Mouse (Mus musculus): ENCODE measurements around the gene Tuba1a. TPM values are rescaled to one million over a fixed set of nuclear protein-coding genes. Genes with fewer than 3 reads are reported as not detected.
"Not testable (repeated sequence)": the region's sequence is repeated elsewhere in the genome, so short reads cannot be mapped to it uniquely, and the experiment has no call there.

Gene Tuba1a
- total RNA-seq, 1 experiment from 2014 or later = 25.4 TPM

DNA sequence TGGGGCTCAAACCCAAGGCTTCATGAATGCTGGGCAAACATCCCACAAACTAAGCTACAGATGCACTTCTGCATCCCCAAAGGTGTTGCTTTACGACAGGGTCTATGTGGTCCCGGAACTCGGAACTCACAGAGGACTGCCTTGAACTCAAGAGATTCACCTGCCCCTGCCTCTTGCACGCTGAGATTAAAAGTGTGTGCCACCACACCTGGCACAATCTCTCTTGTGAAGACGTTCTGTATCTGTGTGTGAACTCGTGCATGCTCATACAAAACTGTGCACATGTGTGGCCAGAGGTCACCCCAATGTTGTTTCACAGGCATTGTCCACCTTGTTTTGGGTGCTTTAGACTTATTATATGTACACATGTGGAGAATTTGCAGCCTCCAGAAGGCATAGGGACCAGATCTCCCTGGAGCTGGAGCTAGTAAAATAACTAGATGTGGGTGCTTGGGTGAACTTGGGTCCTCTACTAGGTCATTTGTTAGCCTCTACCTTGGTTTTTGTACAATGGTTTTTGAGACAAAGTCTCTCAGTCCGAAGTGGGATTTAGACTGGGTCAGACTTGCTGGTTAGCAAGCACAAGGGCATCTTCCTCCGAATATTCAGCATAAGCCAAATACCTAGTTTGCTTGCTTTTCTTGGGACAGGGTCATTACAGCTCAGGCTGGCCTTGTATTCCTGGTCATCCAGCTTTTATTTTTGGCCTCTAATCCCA, 23.3 kb downstream of the Tuba1a start:
- no peak for ATAC-seq (replicated peaks; ENCODE audit: low read depth, poor library complexity, severe bottlenecking)

DNA sequence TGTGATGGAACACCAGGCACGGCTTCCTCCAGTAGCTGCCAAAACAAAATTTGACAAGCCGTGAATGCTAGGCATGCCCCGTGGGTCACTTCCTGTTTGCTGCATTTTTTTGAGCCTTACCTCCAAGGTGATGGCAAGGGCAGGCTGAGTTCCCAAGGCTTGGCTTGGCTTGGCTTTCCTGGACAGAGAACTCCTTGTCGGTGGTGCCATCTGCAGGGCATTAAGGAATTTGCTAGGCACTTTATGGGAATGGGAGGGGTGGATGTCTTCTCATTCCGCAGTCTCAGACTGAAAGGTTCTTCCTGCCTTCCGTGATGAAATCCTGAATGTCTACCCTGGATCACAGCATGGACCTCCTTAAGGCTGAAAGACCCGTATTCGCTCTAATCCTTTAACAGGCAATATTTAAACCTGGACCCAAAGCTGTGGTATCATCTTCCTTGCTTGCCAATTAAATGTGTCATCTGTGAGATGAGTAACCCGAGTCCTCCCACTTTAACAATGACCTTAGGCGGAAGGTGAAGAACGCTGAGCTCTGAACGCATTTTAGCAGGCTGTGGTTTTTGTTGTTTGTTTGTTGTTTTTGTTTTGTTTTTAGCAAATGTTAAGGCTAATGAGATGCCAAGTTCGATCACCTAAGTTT, 24.8 kb downstream of the Tuba1a start:
- peak; percentile 70 for ATAC-seq (replicated peaks; ENCODE audit: low read depth, poor library complexity, severe bottlenecking)

DNA sequence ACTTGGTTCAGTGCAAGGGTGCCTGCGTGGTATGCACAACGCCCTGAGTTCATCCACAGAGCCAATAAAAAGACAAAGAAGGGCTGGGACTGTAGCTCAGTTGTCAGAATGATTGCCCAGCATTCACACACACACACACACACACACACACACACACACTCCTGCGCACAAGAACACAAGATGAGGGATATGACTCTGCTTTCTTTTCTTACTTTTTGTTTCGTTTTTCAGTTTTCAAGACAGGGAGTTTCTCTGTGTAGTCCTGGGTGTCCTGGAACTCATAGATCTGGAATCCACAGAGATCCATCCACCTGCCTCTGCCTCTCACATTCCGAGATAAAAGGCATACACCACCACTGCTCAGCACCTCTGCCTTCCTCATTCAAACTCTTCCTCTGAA, 25.9 kb downstream of the Tuba1a start:
- ATAC-seq (replicated peaks; ENCODE audit: low read depth, poor library complexity, severe bottlenecking) = peak; percentile 28; the same call in 1 of the 2 replicates

DNA sequence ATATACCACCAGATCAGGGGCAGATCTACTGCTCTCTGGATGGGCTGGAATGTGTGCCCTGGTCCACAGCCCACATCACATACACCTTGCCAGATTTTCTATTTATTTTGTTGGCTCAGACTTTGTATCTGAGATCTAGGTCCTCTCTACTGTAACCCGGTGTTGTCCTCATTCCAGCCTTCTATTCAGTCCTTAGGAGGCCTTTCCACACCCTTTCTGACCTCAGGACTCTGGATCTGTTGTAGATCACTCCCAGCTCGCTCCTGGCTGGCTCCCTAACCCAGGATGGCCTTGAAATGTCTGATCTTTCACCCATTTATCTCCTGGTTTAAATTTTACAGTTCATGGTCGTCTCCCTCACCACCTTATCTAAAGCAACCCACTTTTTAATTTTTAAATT, 28.8 kb downstream of the Tuba1a start:
- ATAC-seq (replicated peaks; ENCODE audit: low read depth, poor library complexity, severe bottlenecking) = no peak

DNA sequence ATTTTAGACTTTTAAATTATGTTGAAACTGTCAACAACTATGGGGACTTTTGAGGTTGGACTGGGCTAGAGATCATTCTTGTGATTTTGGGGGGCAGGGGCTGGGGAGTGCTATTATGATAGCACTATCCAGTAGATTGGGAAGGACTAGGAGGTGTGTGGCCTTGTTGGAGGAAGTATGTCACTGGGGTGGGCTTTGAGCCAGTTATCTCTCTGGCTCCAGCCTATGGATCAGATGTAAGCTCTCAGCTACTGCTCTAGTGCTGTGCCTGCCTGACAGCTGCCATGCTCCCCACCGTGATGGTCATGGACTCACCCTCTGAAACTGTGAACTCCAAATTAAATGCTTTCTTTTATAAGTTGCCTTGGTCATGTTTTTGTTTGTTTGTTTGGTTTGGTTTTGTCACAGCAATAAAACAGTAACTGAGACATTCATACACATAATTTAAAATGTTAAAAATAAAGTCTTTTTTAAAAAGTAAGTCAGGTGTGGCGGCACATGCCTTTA, 30.4 kb downstream of the Tuba1a start:
- no peak for ATAC-seq (replicated peaks; ENCODE audit: low read depth, poor library complexity, severe bottlenecking)

DNA sequence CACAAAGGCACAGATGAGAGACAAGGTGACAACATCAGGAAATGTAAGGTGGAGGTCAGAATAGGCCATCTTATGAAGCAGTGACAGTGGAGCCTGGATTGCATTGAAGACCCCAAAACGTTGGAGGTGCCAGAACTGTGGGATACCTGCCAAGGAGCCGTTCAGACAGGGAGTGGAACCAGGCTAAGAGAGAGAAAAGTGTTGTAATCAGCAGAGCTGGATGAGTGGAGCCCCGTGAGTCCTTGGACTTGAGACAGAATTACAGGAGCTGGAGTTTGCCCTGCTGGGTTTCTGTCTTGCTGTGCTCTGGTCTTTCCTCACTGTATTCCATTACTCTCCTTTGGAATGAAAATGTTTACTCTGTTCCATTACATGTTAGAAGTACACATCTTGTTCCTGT, 30.9 kb downstream of the Tuba1a start:
- no peak for ATAC-seq (replicated peaks; ENCODE audit: low read depth, poor library complexity, severe bottlenecking)

DNA sequence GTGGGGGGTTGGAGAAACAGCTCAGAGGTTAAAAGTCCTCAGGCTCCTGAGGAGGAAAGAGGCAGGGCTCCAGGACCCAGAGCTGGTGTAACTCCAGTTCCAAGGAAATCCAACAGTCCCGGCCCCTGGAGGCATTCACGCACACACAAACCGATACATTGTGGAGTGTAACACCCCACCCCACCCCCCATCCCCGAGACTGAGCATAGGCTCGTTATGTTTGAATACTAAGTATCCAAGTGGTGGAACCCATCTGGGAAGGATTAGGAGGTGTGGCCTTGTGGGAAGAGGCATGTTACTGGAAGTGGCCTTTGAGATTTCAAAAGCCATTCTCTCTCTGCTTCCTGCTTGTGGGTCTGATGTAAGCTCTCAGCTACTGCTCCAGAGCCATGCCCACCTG, 32.0 kb downstream of the Tuba1a start:
- ATAC-seq (replicated peaks; ENCODE audit: low read depth, poor library complexity, severe bottlenecking) = no peak

DNA sequence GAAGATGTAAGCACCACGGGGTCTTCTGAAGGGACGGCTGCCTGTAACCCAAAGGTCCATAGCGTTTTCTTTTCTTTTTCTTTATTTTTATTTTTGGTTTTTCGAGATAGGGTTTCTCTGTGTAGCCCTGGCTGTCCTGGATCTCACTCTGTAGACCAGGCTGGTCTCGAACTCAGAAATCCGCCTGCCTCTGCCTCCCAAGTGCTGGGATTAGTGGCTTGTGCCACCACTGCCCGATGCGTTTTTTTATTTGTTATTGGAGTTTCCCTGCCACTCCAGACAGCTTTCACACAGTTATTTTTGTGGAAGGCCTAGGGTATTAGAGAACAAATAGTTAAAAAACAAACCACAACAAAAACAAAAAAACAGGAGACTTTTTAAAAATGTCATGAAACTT, 35.0 kb downstream of the Tuba1a start:
- not testable (repeated sequence) for ATAC-seq (replicated peaks; ENCODE audit: low read depth, poor library complexity, severe bottlenecking)

DNA sequence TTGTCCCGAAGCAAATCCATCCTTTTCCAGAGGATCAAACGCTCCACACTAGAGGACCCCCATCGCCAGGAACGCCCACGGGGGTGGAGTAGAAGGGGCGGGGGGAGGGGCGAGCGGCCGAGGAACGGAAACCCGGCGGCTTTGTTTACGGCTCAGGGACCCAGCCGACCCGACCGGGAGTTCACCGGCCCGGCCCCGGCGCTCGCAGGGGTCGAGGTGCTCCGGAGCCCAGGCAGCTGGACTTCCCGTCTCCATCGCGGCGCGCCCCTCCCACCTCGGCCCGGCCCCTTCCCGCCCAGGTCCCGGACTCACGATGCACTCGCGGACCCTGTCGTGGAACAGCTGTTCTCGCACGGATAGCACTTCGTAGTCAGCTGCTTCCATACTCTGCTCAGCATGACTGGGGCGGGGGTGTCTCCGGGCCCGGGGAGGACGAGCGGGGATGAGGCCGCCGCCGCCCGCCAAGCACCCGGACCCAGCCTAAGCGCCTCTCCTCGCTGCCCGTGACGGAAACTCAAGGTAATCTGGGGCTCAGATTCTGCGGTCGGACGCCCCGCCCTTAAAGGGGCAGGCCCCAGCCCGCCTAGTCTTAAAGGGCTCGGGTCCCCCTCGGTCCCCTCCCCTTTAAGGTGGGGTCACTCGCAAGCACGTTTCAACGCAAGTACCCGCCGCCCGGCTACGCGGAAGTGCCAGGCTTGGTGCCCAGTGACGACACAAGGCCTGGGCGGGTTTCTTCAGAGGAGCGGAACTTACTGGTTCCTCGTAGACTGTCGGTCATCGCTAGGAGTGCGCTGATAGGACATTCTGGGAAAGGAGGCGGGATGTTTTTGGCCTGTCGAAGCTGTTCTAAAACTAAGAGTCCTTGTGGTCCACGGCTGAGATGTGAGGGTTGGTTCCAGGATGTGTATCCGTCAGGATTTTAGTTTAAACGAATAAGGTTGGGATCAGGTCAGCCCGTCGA, 35.7 kb downstream of the Tuba1a start, which contains the start of gene Lmbr1l:
TSS of gene Lmbr1l (minus strand) at position 694 of the 961 bp plus-strand sequence.
- ATAC-seq (replicated peaks; ENCODE audit: low read depth, poor library complexity, severe bottlenecking) = peak; percentile 98

DNA sequence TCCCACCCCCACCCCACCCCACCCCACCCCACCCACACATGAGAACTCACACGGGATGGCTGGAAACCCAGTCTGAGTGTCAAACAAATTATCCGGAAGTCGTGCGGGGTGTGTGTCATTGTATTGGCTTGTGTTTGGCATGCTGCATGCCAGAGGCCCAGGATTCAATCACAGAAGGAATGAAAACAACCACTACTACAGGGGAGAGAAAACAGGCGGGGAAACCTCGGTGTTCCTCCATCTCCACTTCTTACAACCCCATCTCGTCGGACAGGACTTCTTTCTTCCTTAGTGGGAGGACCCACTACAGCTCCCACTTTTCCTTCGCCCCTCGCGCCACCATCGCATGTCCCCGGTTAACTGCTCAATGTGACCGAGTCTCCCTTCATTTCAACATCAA, 36.4 kb downstream of the Tuba1a start:
- ATAC-seq (replicated peaks; ENCODE audit: low read depth, poor library complexity, severe bottlenecking) = no peak

DNA sequence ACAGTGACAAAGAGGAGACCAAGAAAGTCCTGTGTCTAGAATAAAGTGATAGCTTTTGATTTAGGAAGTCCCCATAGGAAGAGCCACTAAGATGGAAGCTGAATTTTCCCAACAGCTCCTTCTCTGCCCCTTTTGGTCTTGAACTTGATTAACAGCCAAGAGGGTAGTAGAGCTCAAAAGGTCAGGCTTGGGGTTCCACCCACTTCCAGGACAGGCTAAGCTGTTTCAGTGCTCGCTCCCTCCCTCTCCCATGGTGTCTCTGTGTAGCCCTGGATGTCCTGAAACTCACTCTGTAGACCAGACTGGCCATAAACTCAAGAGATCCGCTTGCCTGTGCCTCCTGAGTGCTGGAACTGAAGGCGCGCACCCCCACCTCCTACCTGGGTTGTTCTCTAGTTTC, 37.5 kb downstream of the Tuba1a start:
- ATAC-seq (replicated peaks; ENCODE audit: low read depth, poor library complexity, severe bottlenecking) = no peak

DNA sequence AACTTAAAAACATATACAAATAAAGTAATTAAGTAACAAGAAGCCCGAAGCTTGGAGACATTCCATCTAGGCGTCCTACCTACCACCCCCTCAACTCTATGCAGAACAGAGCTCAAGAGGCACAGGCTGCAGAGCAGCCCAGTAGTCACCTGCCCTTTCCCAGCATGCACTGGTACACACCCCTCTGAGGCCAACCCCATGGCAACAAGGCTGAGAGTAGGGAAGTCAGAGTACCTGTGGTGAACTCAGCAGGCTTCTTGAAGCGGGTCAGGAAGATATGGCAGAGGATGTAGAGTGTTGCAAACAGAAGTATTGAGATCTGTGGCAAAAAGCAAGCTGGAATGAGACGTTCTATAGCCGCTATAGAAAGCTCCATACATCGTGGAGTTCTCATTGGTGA, 38.6 kb downstream of the Tuba1a start:
- no peak for ATAC-seq (replicated peaks; ENCODE audit: low read depth, poor library complexity, severe bottlenecking)

DNA sequence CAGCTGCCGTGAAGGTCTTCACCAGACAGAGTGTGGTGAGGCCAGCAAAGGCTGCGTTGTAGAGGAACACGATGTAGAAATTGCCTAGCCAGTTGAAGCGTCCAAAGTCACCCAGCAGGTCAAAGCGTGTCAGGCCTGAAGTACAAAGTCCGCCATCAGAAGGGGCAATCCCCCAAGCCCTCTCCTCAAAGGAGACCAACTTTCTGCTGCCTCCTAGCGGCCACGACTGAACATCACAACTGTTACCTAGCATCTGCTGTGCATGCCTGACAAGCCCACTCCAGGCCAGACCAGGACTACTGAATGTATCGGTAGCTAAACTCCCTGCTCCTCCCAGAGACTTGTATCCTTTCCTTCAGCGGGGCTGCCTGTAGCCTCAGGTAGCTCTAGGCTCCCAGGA, 48.8 kb downstream of the Tuba1a start:
- ATAC-seq (replicated peaks; ENCODE audit: low read depth, poor library complexity, severe bottlenecking) = 0 out of 2 replicates have a peak, but pooled peaks have one; percentile 45

DNA sequence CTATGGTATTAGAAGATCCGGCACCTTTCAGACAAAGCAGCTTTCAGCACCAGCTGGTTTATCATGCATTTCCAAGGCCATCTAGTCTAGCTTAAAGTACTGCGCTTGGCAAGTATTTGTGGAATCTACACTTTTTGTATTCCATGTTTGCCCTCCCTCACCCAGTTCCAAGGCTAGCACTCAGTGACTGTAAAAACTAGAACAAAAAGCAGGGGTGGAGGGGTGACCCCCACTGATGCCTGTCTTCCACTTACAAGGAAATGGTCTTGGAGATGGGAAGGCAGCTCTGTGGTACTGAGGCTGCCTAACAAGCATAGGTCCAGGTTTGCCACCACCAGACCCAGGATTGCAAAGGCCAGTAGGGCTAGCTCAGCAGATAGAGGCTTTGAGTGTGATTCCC, 50.9 kb downstream of the Tuba1a start:
- ATAC-seq (replicated peaks; ENCODE audit: low read depth, poor library complexity, severe bottlenecking) = no peak

DNA sequence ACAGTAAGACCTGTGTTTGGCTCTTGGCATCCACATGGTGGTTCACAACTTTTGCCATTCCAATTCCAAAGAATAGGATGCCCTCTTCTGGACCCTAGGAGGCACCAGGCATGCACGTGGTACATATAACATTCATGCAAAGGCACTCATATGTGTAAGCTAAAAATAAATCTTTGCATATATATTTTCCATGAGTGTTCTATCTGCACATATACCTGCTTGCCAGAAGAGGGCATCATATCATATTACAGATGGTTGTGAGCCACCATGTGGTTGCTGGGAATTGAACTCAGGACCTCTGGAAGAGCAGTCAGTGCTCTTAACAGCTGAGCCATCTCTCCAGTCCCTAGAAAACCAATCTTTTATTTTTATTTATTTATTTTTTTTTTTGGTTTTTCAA, 52.0 kb downstream of the Tuba1a start:
- no peak for ATAC-seq (replicated peaks; ENCODE audit: low read depth, poor library complexity, severe bottlenecking)

Other genes starting within 250 kb of the Tuba1a start
- not detected in 2 replicates for gene Ccdc65, start 245.5 kb downstream of the Tuba1a start, total RNA-seq (2017)
- 16.9 and 21.6 TPM in 2 replicates for gene Fkbp11, start 225.5 kb downstream of the Tuba1a start, total RNA-seq (2017)
- gene Arf3, start 190.5 kb downstream of the Tuba1a start, total RNA-seq (2017) = 27.0 and 32.8 TPM in 2 replicates
- gene Wnt10b, start 175.6 kb downstream of the Tuba1a start, total RNA-seq (2017) = 0.64 TPM in 1 of 2 replicates, not detected in the other
- gene Wnt1, start 163.8 kb downstream of the Tuba1a start, total RNA-seq (2017) = not detected in 2 replicates
- 0.23 TPM in 1 of 2 replicates, not detected in the other for gene Ddn, start 144.2 kb downstream of the Tuba1a start, total RNA-seq (2017)
- gene Prkag1, start 122.2 kb downstream of the Tuba1a start, total RNA-seq (2017) = 65.2 and 77.8 TPM in 2 replicates
- gene Kmt2d, start 82.5 kb downstream of the Tuba1a start, total RNA-seq (2017) = 27.3 and 52.2 TPM in 2 replicates
- gene Rhebl1, start 59.2 kb downstream of the Tuba1a start, total RNA-seq (2017) = 3.0 and 12.0 TPM in 2 replicates
- gene Dhh, start 55.2 kb downstream of the Tuba1a start, total RNA-seq (2017) = not detected in 2 replicates
- 0.97 and 9.0 TPM in 2 replicates for gene Lmbr1l, start 35.5 kb downstream of the Tuba1a start, total RNA-seq (2017)
- 776 and 824 TPM in 2 replicates for gene Tuba1b, start 19.1 kb downstream of the Tuba1a start, total RNA-seq (2017)
- gene Gm49450, start 152 bp downstream of the Tuba1a start, total RNA-seq (2017) = 1.9 and 18.7 TPM in 2 replicates
- gene Tuba1c, start 76.2 kb upstream of the Tuba1a start, total RNA-seq (2017) = 41.0 and 61.3 TPM in 2 replicates
- gene Prph, start 101.5 kb upstream of the Tuba1a start, total RNA-seq (2017) = not detected in 2 replicates
- gene Troap, start 120.9 kb upstream of the Tuba1a start, total RNA-seq (2017) = 12.6 and 18.6 TPM in 2 replicates
- not detected in 2 replicates for gene C1ql4, start 134.1 kb upstream of the Tuba1a start, total RNA-seq (2017)
- not detected in 2 replicates for gene Dnajc22, start 139.5 kb upstream of the Tuba1a start, total RNA-seq (2017)
- 0.46 and 1.7 TPM in 2 replicates for gene Spats2, start 172.2 kb upstream of the Tuba1a start, total RNA-seq (2017)

All from common myeloid progenitor, adult 5-6 weeks (primary cell).